Mouse (Mus musculus) E14TG2a.4 (cell line): ENCODE results near the gene Ssr1.

Experiments
- CTCF ChIP-seq: conservative IDR thresholded peaks from 2 replicates; pipeline ENCODE4 v1.5.1; 2014; ENCODE audit warnings: low read length
- NANOG ChIP-seq: IDR thresholded peaks from 2 replicates; pipeline ENCODE4 v1.6.1; 2014; ENCODE audit warnings: borderline replicate concordance, low read length, mixed read lengths
- POU5F1 ChIP-seq: IDR thresholded peaks from 2 replicates; pipeline ENCODE4 v1.6.1; 2014; ENCODE audit warnings: low read length, borderline replicate concordance

DNA sequence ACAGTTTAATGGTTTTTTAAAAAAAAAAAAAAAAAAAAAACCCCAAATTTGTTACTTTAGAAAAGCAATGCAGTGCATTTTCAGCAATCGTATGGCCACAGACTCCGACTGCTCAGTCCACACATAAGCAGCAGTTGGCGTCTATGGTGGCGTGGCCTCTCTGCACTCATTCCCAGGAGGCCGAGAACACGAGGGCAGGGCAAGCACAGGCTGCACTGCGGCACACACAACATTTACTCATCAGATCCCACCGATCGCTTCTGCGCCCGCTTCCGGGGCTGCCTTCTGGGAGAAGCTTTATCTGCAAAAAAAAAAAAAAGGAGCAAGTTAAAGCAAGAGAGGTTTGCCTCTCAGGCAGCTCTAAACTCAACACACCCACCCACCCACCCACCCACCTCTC, 14.5 kb downstream of the Ssr1 start:
- no peak for TF ChIP-seq CTCF
- no peak for TF ChIP-seq NANOG
- TF ChIP-seq POU5F1: no peak
